Mouse (Mus musculus) gastrocnemius, adult 2 months (tissue): ENCODE measurements around the gene Nod1. TPM values are rescaled to one million over a fixed set of nuclear protein-coding genes. Genes with fewer than 3 reads are reported as not detected.

ENCODE experiments used
- DNase-seq: peaks from one replicate; pipeline ENCODE4 v3.0.0; 2022
- H3K27ac ChIP-seq: fragments of 200-600 bp; 2 replicates; pipeline ENCODE4 v1.8.1; 2022; ENCODE audit warnings: mild to moderate bottlenecking
- H3K4me3 ChIP-seq: fragments of 200-600 bp; 2 replicates; pipeline ENCODE4 v1.8.1; 2022; ENCODE audit warnings: mild to moderate bottlenecking, moderate library complexity
- CTCF ChIP-seq: fragments of 200-600 bp; IDR thresholded peaks from 2 replicates; pipeline ENCODE4 v1.8.1; 2022; ENCODE audit warnings: antibody characterized with exemption, mild to moderate bottlenecking, moderate library complexity
- intact Hi-C: fragments of 180-260 bp; cut with DNase I; formaldehyde crosslinking; loops from one replicate; pipeline ENCODE4 v1.15.1; 2025
- total RNA-seq, 2 experiments: library from RNA; stranded (reverse); gene quantifications; 2 replicates each; pipeline ENCODE4 v1.2.3; 2021

Nod1 gene
- total RNA-seq, 2 experiments from 2014 or later, result 7.6 to 9.1 TPM

- H3K4me3 ChIP-seq, result no peak overlapping the region
- DNase-seq, result no peak
- no peak for TF ChIP-seq CTCF
- H3K27ac ChIP-seq, result no peak overlapping the region
- intact Hi-C loops, result no loop called here
Measured at GRCm38 (mm10) chr6:54927946-54928345, 44.5 kb downstream of the Nod1 start.

GRCm38 (mm10) chr6:54926899-54927298, 45.5 kb downstream of the Nod1 start:
- no peak for DNase-seq
- intact Hi-C loops, result no loop called here
- Histone ChIP-seq H3K27ac (no peak overlapping the region), H3K4me3 (no peak overlapping the region)
- TF ChIP-seq CTCF, result no peak

- TF ChIP-seq CTCF, result no peak
- Histone ChIP-seq H3K27ac (no peak overlapping the region; the same call in 1 of the 2 replicates), H3K4me3 (no peak overlapping the region)
- no peak for DNase-seq
- intact Hi-C loops, result no loop called here
Measured at GRCm38 (mm10) chr6:54925736-54926440, 46.5 kb downstream of the Nod1 start.

GRCm38 (mm10) chr6:54924538-54924937, 47.9 kb downstream of the Nod1 start:
- DNase-seq, result no peak
- no peak overlapping the region for H3K27ac ChIP-seq
- TF ChIP-seq CTCF, result no peak
- H3K4me3 ChIP-seq, result no peak overlapping the region
- intact Hi-C loops, result no loop called here

GRCm38 (mm10) chr6:54918521-54918920, 53.9 kb downstream of the Nod1 start:
- no peak for TF ChIP-seq CTCF
- DNase-seq, result no peak
- intact Hi-C loops, result no loop called here

GRCm38 (mm10) chr6:54917523-54917922, 54.9 kb downstream of the Nod1 start:
- peak; percentile 83 for TF ChIP-seq CTCF

More at GRCm38 (mm10) chr6:54918521-54918920, 53.9 kb downstream of the Nod1 start:
- Histone ChIP-seq H3K27ac (no peak overlapping the region), H3K4me3 (no peak overlapping the region)

GRCm38 (mm10) chr6:54916941-54917340, 55.5 kb downstream of the Nod1 start:
- no peak overlapping the region for H3K27ac ChIP-seq
- no peak for TF ChIP-seq CTCF
- no peak for DNase-seq
- no peak overlapping the region for H3K4me3 ChIP-seq
- intact Hi-C loops, result loop anchor here (1.0 kb wide), 2 partner anchors 75 to 99 kb away; partner anchors contain the start of gene Ggct

More at GRCm38 (mm10) chr6:54917523-54917922, 54.9 kb downstream of the Nod1 start:
- intact Hi-C loops, result loop anchor here (1.0 kb wide), 2 partner anchors 75 to 99 kb away; partner anchors contain the start of gene Ggct
- H3K4me3 ChIP-seq, result no peak overlapping the region
- no peak overlapping the region for H3K27ac ChIP-seq
- DNase-seq, result peak; percentile 70

- no peak for TF ChIP-seq CTCF
- intact Hi-C loops, result no loop called here
- H3K4me3 ChIP-seq, result no peak overlapping the region
- DNase-seq, result no peak
- no peak overlapping the region for H3K27ac ChIP-seq
Measured at GRCm38 (mm10) chr6:54916163-54916562, 56.2 kb downstream of the Nod1 start.

- no peak for TF ChIP-seq CTCF
- Histone ChIP-seq H3K4me3 (no peak overlapping the region), H3K27ac (no peak overlapping the region)
- no peak for DNase-seq
- intact Hi-C loops, result no loop called here
Measured at GRCm38 (mm10) chr6:54914977-54915376, 57.4 kb downstream of the Nod1 start.

- Histone ChIP-seq H3K4me3 (no peak overlapping the region), H3K27ac (peak overlapping the region; percentile 75)
- peak; percentile 85 for DNase-seq
- intact Hi-C loops, result loop anchor here (10.0 kb wide), 1 partner anchor 202 kb away; no protein-coding TSS in a partner anchor
- TF ChIP-seq CTCF, result no peak
Measured at GRCm38 (mm10) chr6:54906053-54907040, 66.1 kb downstream of the Nod1 start.

GRCm38 (mm10) chr6:54902547-54902946, 69.9 kb downstream of the Nod1 start:
- no peak overlapping the region for H3K4me3 ChIP-seq
- intact Hi-C loops, result loop anchor here (5.0 to 10.0 kb wide), 2 partner anchors 85 to 198 kb away; partner anchors contain the start of gene Znrf2
- no peak for TF ChIP-seq CTCF
- H3K27ac ChIP-seq, result peak overlapping the region; percentile 50; the same call in 1 of the 2 replicates
- no peak for DNase-seq

- no peak for TF ChIP-seq CTCF
- DNase-seq, result no peak
- Histone ChIP-seq H3K4me3 (no peak overlapping the region), H3K27ac (no peak overlapping the region)
- intact Hi-C loops, result loop anchor here (5.0 to 10.0 kb wide), 2 partner anchors 83 to 195 kb away; partner anchors contain the start of gene Znrf2
Measured at GRCm38 (mm10) chr6:54900256-54900655, 72.2 kb downstream of the Nod1 start.
